Mouse (Mus musculus) embryonic facial prominence, embryonic 14.5 days (tissue): Measurements from ENCODE around the gene Fkbp11. TPM values are rescaled to one million over a fixed set of nuclear protein-coding genes. Genes with fewer than 3 reads are reported as not detected.

ENCODE experiments used
- ATAC-seq: fragments of 200-750 bp; cut with Nextera tagmentation; 2 replicates; pipeline ENCODE4 v1.8.0; 2017; ENCODE audit warnings: low read depth, moderate number of reproducible peaks, moderate TSS enrichment
- DNase-seq: peaks from one replicate; pipeline ENCODE4 v3.0.0-alpha.2; 2015; ENCODE audit warnings: low spot score
- H3K27ac ChIP-seq: fragments of 300-500 bp; sonication (generic); replicated peaks from 2 replicates; pipeline ENCODE4 v1.5.1; 2014; ENCODE audit warnings: low read depth, mild to moderate bottlenecking, low read length, moderate library complexity
- H3K27me3 ChIP-seq: fragments of 300-500 bp; sonication (generic); replicated peaks from 2 replicates; pipeline ENCODE4 v1.6.1; 2014; ENCODE audit warnings: low read length; ENCODE audit not compliant: control insufficient read depth, insufficient read depth
- H3K36me3 ChIP-seq: fragments of 300-500 bp; sonication (generic); 2 replicates; pipeline ENCODE4 v1.6.1; 2014; ENCODE audit warnings: low read length, mixed read lengths; ENCODE audit not compliant: control insufficient read depth, insufficient read depth
- H3K4me1 ChIP-seq: fragments of 300-500 bp; sonication (generic); 2 replicates; pipeline ENCODE4 v1.6.1; 2014; ENCODE audit warnings: antibody characterized with exemption, low read length; ENCODE audit not compliant: control insufficient read depth, insufficient read depth
- H3K4me2 ChIP-seq: fragments of 300-500 bp; sonication (generic); 2 replicates; pipeline ENCODE4 v1.6.1; 2014; ENCODE audit warnings: low read depth, mild to moderate bottlenecking, low read length, moderate library complexity, mixed read lengths
- H3K4me3 ChIP-seq: fragments of 300-500 bp; sonication (generic); 2 replicates; pipeline ENCODE4 v1.5.1; 2014; ENCODE audit warnings: low read depth, mild to moderate bottlenecking, low read length
- H3K9ac ChIP-seq: fragments of 300-500 bp; sonication (generic); 2 replicates; pipeline ENCODE4 v1.6.1; 2014; ENCODE audit warnings: low read depth, mild to moderate bottlenecking, low read length, moderate library complexity, mixed read lengths
- H3K9me3 ChIP-seq: fragments of 300-500 bp; sonication (generic); 2 replicates; pipeline ENCODE4 v1.6.1; 2016; ENCODE audit warnings: low read length; ENCODE audit not compliant: control insufficient read depth
- WGBS: fragments of 180-500 bp; shearing (Covaris S2); extraction: QIAGEN DNeasy Blood & Tissue Kit; methylation state at CpG from one replicate; pipeline ENCODE4 v1.1.7; 2014; 5-methylcytosine and 5-hydroxymethylcytosine counted together
- polyA plus RNA-seq: library from polyadenylated mRNA; unstranded; fragments of >200 nt; fragmentation: Nextera tagmentation; extraction: Ambion mirVana; gene quantifications from 2 replicates; pipeline ENCODE4 v1.2.1, GENCODE M21; 2014

Fkbp11 gene
- polyA plus RNA-seq, 1 experiment from 2014 or later = 108 TPM

DNA sequence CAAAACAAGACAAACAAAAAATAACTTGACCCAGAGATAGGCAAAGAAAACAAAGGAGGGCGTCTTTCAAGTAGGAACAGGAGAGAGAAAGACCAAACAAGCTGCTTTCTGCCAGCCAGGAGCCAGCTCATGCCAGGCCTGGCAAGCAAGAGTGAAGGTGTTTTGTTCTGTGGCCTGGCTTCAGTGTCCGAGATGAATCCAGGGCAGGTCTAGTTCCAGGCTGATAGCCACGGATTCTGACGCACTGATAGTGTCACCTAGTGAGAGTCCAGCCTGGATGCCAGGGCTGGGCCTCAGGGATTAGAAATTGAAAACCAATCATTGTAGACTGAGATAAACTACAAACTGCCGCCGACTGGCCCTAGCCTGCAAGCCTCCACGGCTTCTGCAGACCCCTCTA is 50.0 kb downstream of the Fkbp11 start:
- Histone ChIP-seq H3K27ac (no peak overlapping the region), H3K9me3 (no peaks in the 10 kb centered on the region), H3K4me3 (no peak overlapping the region), H3K4me2 (no peak overlapping the region), H3K27me3 (peaks cover 44% of the 10 kb centered on the region), H3K4me1 (0 out of 2 replicates have a peak, but pooled peaks cover 4% of the 10 kb centered on the region), H3K36me3 (no peaks in the 10 kb centered on the region), H3K9ac (no peak overlapping the region)
- ATAC-seq = no peak
- WGBS = 70% methylated on average over 7 of the region's 7 CpGs
- no peak for DNase-seq

- no peaks in the 10 kb centered on the region for H3K36me3 ChIP-seq
- H3K27ac ChIP-seq = no peak within 1 kb of the TSS
- WGBS = under 1% methylated on average over 25 of the region's 37 CpGs
- peak within 1 kb of the TSS; percentile 34 for H3K4me3 ChIP-seq
- peak within 1 kb of the TSS; percentile 65 for H3K4me2 ChIP-seq
- peak; percentile 100 for ATAC-seq
- DNase-seq = peak; percentile 95
- 0 out of 2 replicates have a peak, but pooled peaks cover 4% of the 10 kb centered on the region for H3K4me1 ChIP-seq
- no peaks in the 10 kb centered on the region for H3K9me3 ChIP-seq
- H3K27me3 ChIP-seq = peaks cover 44% of the 10 kb centered on the region
- H3K9ac ChIP-seq = peak within 1 kb of the TSS; percentile 16; the same call in 1 of the 2 replicates
Measured at GRCm38 (mm10) chr15:98676940-98677728, 50.9 kb downstream of the Fkbp11 start, which contains the start of gene Rnd1. TSS of gene Rnd1 (minus strand) at chr15:98677461.

DNA sequence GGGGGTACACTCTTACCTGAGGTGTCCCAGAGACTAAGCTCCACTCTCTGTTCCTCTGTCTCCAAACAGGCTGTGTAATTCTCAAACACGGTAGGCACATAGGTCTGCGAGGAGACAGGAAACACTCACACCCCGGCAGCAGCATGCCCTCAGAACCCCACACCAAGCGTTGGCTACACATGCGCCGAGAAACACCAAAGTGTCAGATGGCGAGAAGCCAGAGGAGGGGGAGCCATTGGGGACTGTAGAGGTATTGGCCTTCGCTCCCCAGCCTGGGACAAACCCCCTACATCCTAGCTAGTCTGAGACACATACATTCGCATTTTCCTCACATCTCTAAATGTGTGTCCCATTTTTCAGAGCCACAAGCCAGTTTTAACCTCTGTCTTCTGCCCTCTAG is 51.5 kb downstream of the Fkbp11 start:
- Histone ChIP-seq H3K27ac (no peak overlapping the region), H3K27me3 (peaks cover 44% of the 10 kb centered on the region), H3K4me1 (0 out of 2 replicates have a peak, but pooled peaks cover 4% of the 10 kb centered on the region), H3K36me3 (no peaks in the 10 kb centered on the region), H3K9me3 (no peaks in the 10 kb centered on the region), H3K9ac (no peak overlapping the region), H3K4me2 (peak overlapping the region; percentile 65), H3K4me3 (peak overlapping the region; percentile 34)
- ATAC-seq = no peak
- 1% methylated on average over 9 of the region's 9 CpGs for WGBS
- DNase-seq = no peak

DNA sequence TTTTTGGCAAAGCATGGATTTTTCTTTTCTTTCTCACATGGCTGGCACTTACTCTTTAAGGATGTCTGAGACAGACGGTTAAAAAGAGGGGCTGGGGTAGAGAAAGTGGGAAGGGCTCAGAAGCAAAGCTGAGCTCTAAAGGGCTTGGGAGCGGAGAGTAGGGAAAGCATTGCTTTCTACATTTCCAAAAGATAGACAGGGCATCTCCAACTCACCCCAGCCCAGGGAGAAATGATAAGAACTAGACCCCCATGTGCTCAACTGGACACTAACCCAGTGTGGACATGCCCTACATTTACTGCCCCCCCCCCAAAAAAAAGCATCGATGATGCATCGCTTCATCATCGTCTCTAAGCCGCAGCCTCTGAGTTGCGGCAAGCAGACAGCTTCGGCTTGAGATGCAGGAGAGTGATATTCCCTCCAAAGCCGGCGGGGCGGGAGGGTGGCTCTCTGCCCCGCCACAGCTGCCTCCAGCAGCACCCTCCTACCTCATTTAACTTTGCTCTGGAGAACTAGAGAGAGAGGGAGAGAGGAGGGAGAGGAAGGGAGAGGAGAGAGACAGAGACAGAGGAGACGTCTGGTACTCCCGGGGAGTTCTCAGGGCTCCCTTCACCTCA is 52.3 kb downstream of the Fkbp11 start:
- peak overlapping the region; percentile 65; the same call in 1 of the 2 replicates for H3K4me2 ChIP-seq
- H3K27me3 ChIP-seq = peaks cover 44% of the 10 kb centered on the region
- H3K36me3 ChIP-seq = no peaks in the 10 kb centered on the region
- DNase-seq = no peak
- ATAC-seq = no peak
- no peaks in the 10 kb centered on the region for H3K9me3 ChIP-seq
- 0 out of 2 replicates have a peak, but pooled peaks cover 4% of the 10 kb centered on the region for H3K4me1 ChIP-seq
- no peak overlapping the region for H3K9ac ChIP-seq
- H3K27ac ChIP-seq = no peak overlapping the region
- no peak overlapping the region; the same call in 1 of the 2 replicates for H3K4me3 ChIP-seq
- 6% methylated on average over 14 of the region's 14 CpGs for WGBS

DNA sequence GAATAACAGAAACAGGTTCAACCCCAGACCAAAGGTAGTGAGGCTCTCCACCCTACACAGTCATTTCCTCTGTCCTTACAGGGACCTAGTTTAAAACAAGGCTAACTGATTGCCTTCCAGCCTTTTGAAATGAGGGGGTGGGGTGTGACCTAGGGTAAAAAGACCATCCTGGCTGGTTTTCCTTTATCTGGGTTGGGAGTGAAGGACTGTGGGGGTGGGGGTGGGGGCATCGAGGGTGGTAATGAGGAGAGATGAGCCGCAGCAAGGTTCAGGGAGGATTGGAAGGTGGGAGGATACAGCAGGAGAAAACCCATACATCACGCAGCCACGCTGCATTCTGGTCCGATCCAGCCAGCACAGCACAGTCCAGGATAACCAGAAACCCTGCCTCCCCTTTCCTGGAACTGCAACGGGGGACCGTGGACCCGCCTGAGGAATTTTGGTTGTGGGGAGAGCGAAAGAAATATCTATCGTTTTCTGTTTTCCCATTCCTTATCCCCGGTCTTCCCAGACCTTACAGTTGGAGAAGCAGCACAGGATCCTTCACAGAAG is 52.9 kb downstream of the Fkbp11 start:
- Histone ChIP-seq H3K36me3 (no peaks in the 10 kb centered on the region), H3K4me1 (0 out of 2 replicates have a peak, but pooled peaks cover 4% of the 10 kb centered on the region), H3K9ac (0 out of 2 replicates have a peak overlapping the region, but pooled peaks have one; percentile 30), H3K27me3 (peaks cover 44% of the 10 kb centered on the region), H3K27ac (no peak overlapping the region), H3K9me3 (no peaks in the 10 kb centered on the region), H3K4me2 (0 out of 2 replicates have a peak overlapping the region, but pooled peaks have one; percentile 65), H3K4me3 (no peak overlapping the region; the same call in 1 of the 2 replicates)
- 22% methylated on average over 11 of the region's 11 CpGs for WGBS
- ATAC-seq (no peak), DNase-seq (no peak)

Other genes with a start within 250 kb of the Fkbp11 start
- not detected in 2 replicates for gene Lalba, start 245.5 kb downstream of the Fkbp11 start, polyA plus RNA-seq
- not detected in 2 replicates for gene Olfr279, start 235.8 kb downstream of the Fkbp11 start, polyA plus RNA-seq
- 94.3 and 97.7 TPM in 2 replicates for gene Kansl2, start 193.9 kb downstream of the Fkbp11 start, polyA plus RNA-seq
- 47.9 and 51.3 TPM in 2 replicates for gene Ccnt1, start 157.3 kb downstream of the Fkbp11 start, polyA plus RNA-seq
- gene 4930415O20Rik, start 157.2 kb downstream of the Fkbp11 start, polyA plus RNA-seq = not detected in 2 replicates
- gene Adcy6, start 118.1 kb downstream of the Fkbp11 start, polyA plus RNA-seq = 14.9 and 18.8 TPM in 2 replicates
- gene Cacnb3, start 97.4 kb downstream of the Fkbp11 start, polyA plus RNA-seq = 29.0 and 37.0 TPM in 2 replicates
- gene Ddx23, start 65.3 kb downstream of the Fkbp11 start, polyA plus RNA-seq = 21.5 and 23.4 TPM in 2 replicates
- 0.42 TPM in 2 replicates for gene Rnd1, start 50.7 kb downstream of the Fkbp11 start, polyA plus RNA-seq
- gene Ccdc65, start 20.0 kb downstream of the Fkbp11 start, polyA plus RNA-seq = 1.7 and 3.9 TPM in 2 replicates
- gene Arf3, start 35.0 kb upstream of the Fkbp11 start, polyA plus RNA-seq = 33.9 and 34.8 TPM in 2 replicates
- gene Wnt10b, start 50.0 kb upstream of the Fkbp11 start, polyA plus RNA-seq = 4.1 and 4.3 TPM in 2 replicates
- 0.10 TPM in 1 of 2 replicates, not detected in the other for gene Wnt1, start 61.7 kb upstream of the Fkbp11 start, polyA plus RNA-seq
- gene Ddn, start 81.3 kb upstream of the Fkbp11 start, polyA plus RNA-seq = 0.07 TPM in 1 of 2 replicates, not detected in the other
- gene Prkag1, start 103.3 kb upstream of the Fkbp11 start, polyA plus RNA-seq = 71.7 and 80.6 TPM in 2 replicates
- gene Kmt2d, start 143.0 kb upstream of the Fkbp11 start, polyA plus RNA-seq = 13.8 and 15.5 TPM in 2 replicates
- 8.4 and 12.2 TPM in 2 replicates for gene Rhebl1, start 166.3 kb upstream of the Fkbp11 start, polyA plus RNA-seq
- gene Dhh, start 170.3 kb upstream of the Fkbp11 start, polyA plus RNA-seq = 2.0 and 3.1 TPM in 2 replicates
- 3.9 and 4.3 TPM in 2 replicates for gene Lmbr1l, start 190.0 kb upstream of the Fkbp11 start, polyA plus RNA-seq
- gene Tuba1b, start 206.4 kb upstream of the Fkbp11 start, polyA plus RNA-seq = 1,523 and 1,643 TPM in 2 replicates
- not detected in 2 replicates for gene Gm49450, start 225.4 kb upstream of the Fkbp11 start, polyA plus RNA-seq
- 1,836 and 1,958 TPM in 2 replicates for gene Tuba1a, start 225.5 kb upstream of the Fkbp11 start, polyA plus RNA-seq